Mouse (Mus musculus): Measurements from ENCODE around the gene Ctxn2. TPM values are rescaled to one million over a fixed set of nuclear protein-coding genes. Genes with fewer than 3 reads are reported as not detected.

Gene Ctxn2
- total and polyA plus RNA-seq, 3 experiments: not detected

- Histone ChIP-seq H3K9me3 (replicated peaks; ENCODE audit: low read length) (no peaks in the 10 kb centered on the region), H3K9ac (ENCODE audit: insufficient read depth, low read depth) (no peak overlapping the region), H3K79me2 (replicated peaks; ENCODE audit: control insufficient read depth, extremely low read depth, insufficient read depth, poor library complexity, severe bottlenecking) (no peaks in the 10 kb centered on the region), H3K4me3 (replicated peaks in 1 of 3; ENCODE audit: low read depth in 2 of 3, low read length in 2 of 3, poor library complexity in 1 of 3) (no peak overlapping the region), H3K4me1 (ENCODE audit: control insufficient read depth in 1 of 2, insufficient read depth in 2 of 2) (no peaks in the 10 kb centered on the region), H3K27ac (ENCODE audit: insufficient read depth, low read depth) (no peak overlapping the region), H3K36me3 (replicated peaks in 1 of 2; ENCODE audit: control insufficient read depth in 1 of 2, insufficient read depth in 1 of 2, low read length in 1 of 2) (no peaks in the 10 kb centered on the region), H3K4me2 (ENCODE audit: insufficient read depth, low read depth, poor library complexity, severe bottlenecking) (no peak overlapping the region), H3K27me3 (replicated peaks) (no peaks in the 10 kb centered on the region)
- TF ChIP-seq CHD2 (IDR thresholded peaks at IDR 0.05; ENCODE audit: low read length) (no peak), NELFE (IDR thresholded peaks at IDR 0.05; ENCODE audit: low read depth, low read length) (no peak), JUND (conservative IDR thresholded peaks at IDR 0.05; ENCODE audit: low read depth, low read length) (no peak)
- in situ Hi-C loops (cut with MboI; ENCODE audit: low pct_ligation_motif_present, low pct_unique_long_range_greater_than_20kb, low sequenced_read_pairs): no loop called here
- no peak for DNase-seq (ENCODE audit: extremely low read depth)
- dilution Hi-C loops (cut with MboI; ENCODE audit: extremely low pct_ligation_motif_present, extremely low pct_unique_long_range_greater_than_20kb, low sequenced_read_pairs): no loop called here
Observed at GRCm38 (mm10) chr2:125178225-125178798, 41.8 kb downstream of the Ctxn2 start.

- Histone ChIP-seq H3K4me3 (replicated peaks in 1 of 3; ENCODE audit: low read depth in 2 of 3, low read length in 2 of 3, poor library complexity in 1 of 3) (no peak overlapping the region), H3K4me1 (ENCODE audit: control insufficient read depth in 1 of 2, insufficient read depth in 2 of 2) (peaks cover 0 to 3% of the 10 kb centered on the region in 2 experiments; a peak in 2 of 4 replicates), H3K9me3 (replicated peaks; ENCODE audit: low read length) (no peaks in the 10 kb centered on the region), H3K9ac (ENCODE audit: insufficient read depth, low read depth) (no peak overlapping the region), H3K79me2 (replicated peaks; ENCODE audit: control insufficient read depth, extremely low read depth, insufficient read depth, poor library complexity, severe bottlenecking) (no peaks in the 10 kb centered on the region), H3K27ac (ENCODE audit: insufficient read depth, low read depth) (no peak overlapping the region), H3K27me3 (replicated peaks) (no peaks in the 10 kb centered on the region), H3K36me3 (replicated peaks in 1 of 2; ENCODE audit: control insufficient read depth in 1 of 2, insufficient read depth in 1 of 2, low read length in 1 of 2) (no peaks in the 10 kb centered on the region), H3K4me2 (ENCODE audit: insufficient read depth, low read depth, poor library complexity, severe bottlenecking) (no peak overlapping the region)
- dilution Hi-C loops (cut with MboI; ENCODE audit: extremely low pct_ligation_motif_present, extremely low pct_unique_long_range_greater_than_20kb, low sequenced_read_pairs): no loop called here
- no peak for DNase-seq (ENCODE audit: extremely low read depth)
- TF ChIP-seq USF1 (IDR thresholded peaks at IDR 0.05; ENCODE audit: low read depth, low read length) (no peak), E2F4 (IDR thresholded peaks at IDR 0.05; ENCODE audit: insufficient replicate concordance, low read depth, low read length) (no peak)
- in situ Hi-C loops (cut with MboI; ENCODE audit: low pct_ligation_motif_present, low pct_unique_long_range_greater_than_20kb, low sequenced_read_pairs): no loop called here
Observed at GRCm38 (mm10) chr2:125187904-125188303, 51.4 kb downstream of the Ctxn2 start.

- no peaks in the 10 kb centered on the region for H3K36me3 ChIP-seq (replicated peaks in 1 of 2; ENCODE audit: control insufficient read depth in 1 of 2, insufficient read depth in 1 of 2, low read length in 1 of 2)
- in situ Hi-C loops (cut with MboI; ENCODE audit: low pct_ligation_motif_present, low pct_unique_long_range_greater_than_20kb, low sequenced_read_pairs): no loop called here
- TF ChIP-seq ZMIZ1 (IDR thresholded peaks at IDR 0.05; ENCODE audit: low read depth, low read length) (no peak), MAX (IDR thresholded peaks at IDR 0.05; ENCODE audit: low read length) (no peak), CTCF (conservative IDR thresholded peaks at IDR 0.05 in 1 of 2, IDR thresholded peaks at IDR 0.05 in 1 of 2; ENCODE audit: low read depth in 2 of 2, low read length in 2 of 2) (peak; percentile 89 to 90), JUND (conservative IDR thresholded peaks at IDR 0.05; ENCODE audit: low read depth, low read length) (no peak), E2F4 (IDR thresholded peaks at IDR 0.05; ENCODE audit: insufficient replicate concordance, low read depth, low read length) (no peak), USF2 (conservative IDR thresholded peaks at IDR 0.05; ENCODE audit: low read depth, low read length) (no peak), EP300 (IDR thresholded peaks at IDR 0.05; ENCODE audit: low read length) (no peak), KAT2A (IDR thresholded peaks at IDR 0.05; ENCODE audit: insufficient replicate concordance, low read length) (no peak), NELFE (IDR thresholded peaks at IDR 0.05; ENCODE audit: low read depth, low read length) (no peak), NRF1 (IDR thresholded peaks at IDR 0.05; ENCODE audit: low read depth, low read length) (no peak), ZC3H11A (IDR thresholded peaks at IDR 0.05; ENCODE audit: low read depth, low read length) (peak; percentile 47), MAZ (IDR thresholded peaks at IDR 0.05; ENCODE audit: low read depth, low read length) (no peak), SMC3 (IDR thresholded peaks at IDR 0.05; ENCODE audit: low read depth, low read length) (peak; percentile 86), USF1 (IDR thresholded peaks at IDR 0.05; ENCODE audit: low read depth, low read length) (no peak), IRF4 (IDR thresholded peaks at IDR 0.05; ENCODE audit: low read depth, low read length) (peak; percentile 37; the same call in 1 of the 2 replicates), POLR2AphosphoS2 (IDR thresholded peaks at IDR 0.05; ENCODE audit: low read depth, low read length) (no peak), RCOR1 (conservative IDR thresholded peaks at IDR 0.05; ENCODE audit: low read depth, low read length) (no peak), CHD2 (IDR thresholded peaks at IDR 0.05; ENCODE audit: low read length) (no peak), TCF12 (IDR thresholded peaks at IDR 0.05; ENCODE audit: low read depth, low read length) (peak; percentile 37; the same call in 1 of the 2 replicates), RAD21 (IDR thresholded peaks at IDR 0.05; ENCODE audit: low read depth, low read length) (peak; percentile 97), BHLHE40 (IDR thresholded peaks at IDR 0.05; ENCODE audit: low read depth, low read length) (no peak), POLR2A (IDR thresholded peaks at IDR 0.05; ENCODE audit: low read depth, low read length) (no peak)
- no peaks in the 10 kb centered on the region for H3K79me2 ChIP-seq (replicated peaks; ENCODE audit: control insufficient read depth, extremely low read depth, insufficient read depth, poor library complexity, severe bottlenecking)
- no peak overlapping the region for H3K4me3 ChIP-seq (replicated peaks in 1 of 3; ENCODE audit: low read depth in 2 of 3, low read length in 2 of 3, poor library complexity in 1 of 3)
- H3K4me2 ChIP-seq (ENCODE audit: insufficient read depth, low read depth, poor library complexity, severe bottlenecking): no peak overlapping the region
- H3K4me1 ChIP-seq (ENCODE audit: control insufficient read depth in 1 of 2, insufficient read depth in 2 of 2): peaks cover 0 to 5% of the 10 kb centered on the region in 2 experiments; a peak in 2 of 4 replicates
- dilution Hi-C loops (cut with MboI; ENCODE audit: extremely low pct_ligation_motif_present, extremely low pct_unique_long_range_greater_than_20kb, low sequenced_read_pairs): no loop called here
- H3K9ac ChIP-seq (ENCODE audit: insufficient read depth, low read depth): no peak overlapping the region
- peak; percentile 77 for DNase-seq (ENCODE audit: extremely low read depth)
- H3K27me3 ChIP-seq (replicated peaks): no peaks in the 10 kb centered on the region
- no peaks in the 10 kb centered on the region for H3K9me3 ChIP-seq (replicated peaks; ENCODE audit: low read length)
- H3K27ac ChIP-seq (ENCODE audit: insufficient read depth, low read depth): no peak overlapping the region
Observed at GRCm38 (mm10) chr2:125189197-125189596, 52.7 kb downstream of the Ctxn2 start.
